Mouse (Mus musculus): Measurements from ENCODE around the gene Srgap1.

GRCm38 (mm10) chr10:121902651-121903050 is 144.5 kb downstream of the Srgap1 start:
- TF ChIP-seq CTCF (IDR thresholded peaks at IDR 0.05) (no peak), EP300 (IDR thresholded peaks at IDR 0.05) (no peak)
